18 mouse cellular contexts compared by ENCODE assay signal in the genomic region with DNA sequence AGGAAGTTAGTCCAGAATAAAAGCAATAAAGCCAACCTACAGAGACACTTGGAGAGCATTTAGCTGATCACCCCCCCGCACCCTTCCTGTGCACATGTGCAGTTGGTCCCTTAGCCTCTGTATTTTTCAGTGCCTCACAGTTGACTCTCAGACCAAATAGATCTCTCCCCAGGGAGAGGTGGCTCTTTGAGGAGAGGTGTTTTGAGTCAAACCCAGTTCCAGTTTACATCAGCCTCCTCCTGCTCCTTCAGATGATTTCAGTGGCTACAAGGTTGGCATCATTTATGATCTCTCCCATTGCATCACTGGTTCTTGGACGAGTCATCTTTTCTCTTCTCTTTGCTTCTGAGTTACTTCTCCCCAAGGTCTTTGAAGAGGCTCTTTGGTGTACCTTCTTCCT.
DNase-seq lines count a peak whose midpoint lies in the region; ATAC-seq and TF ChIP-seq lines count a peak whose summit lies in the region.
"Had no signal": no experiment of that assay in that cellular context is flagged by ENCODE, and none has a peak within 500 bp of the region (broad histone marks: within the 10 kb centered on the region; RNA-seq: fewer than 3 reads in every experiment).

No protein-coding gene starts in this region.

- H3K9me3 ChIP-seq in forebrain, embryonic 16.5 days (ENCODE audit: control insufficient read depth, low read length) = no peaks in the 10 kb centered on the region
- no peaks in the 10 kb centered on the region for H3K9me3 ChIP-seq in forebrain, embryonic 11.5 days (ENCODE audit: control insufficient read depth, low read length)
- H3K9me3 ChIP-seq in kidney, embryonic 16.5 days (ENCODE audit: low read length) = no peaks in the 10 kb centered on the region
- no peaks in the 10 kb centered on the region for H3K9me3 ChIP-seq in kidney, embryonic 14.5 days (ENCODE audit: control insufficient read depth, low read length)
- no peaks in the 10 kb centered on the region for H3K9me3 ChIP-seq in CH12.LX (replicated peaks; ENCODE audit: low read length)
- H3K9me3 ChIP-seq in limb, embryonic 13.5 days = no peaks in the 10 kb centered on the region
- H3K9me3 ChIP-seq in hindbrain, postnatal 0 days (ENCODE audit: low read length) = no peaks in the 10 kb centered on the region
- H3K9me3 ChIP-seq: embryonic facial prominence, embryonic 13.5 days; forebrain, embryonic 12.5 days had no signal

- peaks cover 5% of the 10 kb centered on the region for H3K4me1 ChIP-seq in forebrain, embryonic 16.5 days (replicated peaks; ENCODE audit: control insufficient read depth, insufficient read depth, low read length)
- H3K4me1 ChIP-seq in forebrain, embryonic 11.5 days (replicated peaks; ENCODE audit: control insufficient read depth, insufficient read depth, low read length) = no peaks in the 10 kb centered on the region
- H3K4me1 ChIP-seq in kidney, embryonic 16.5 days (ENCODE audit: insufficient read depth, low read length) = peaks cover 14% of the 10 kb centered on the region
- H3K4me1 ChIP-seq in kidney, embryonic 14.5 days (ENCODE audit: control insufficient read depth, insufficient read depth, low read length) = peaks cover 6% of the 10 kb centered on the region
- peaks cover 0 to 22% of the 10 kb centered on the region in 2 experiments; a peak in 2 of 4 replicates for H3K4me1 ChIP-seq in CH12.LX (ENCODE audit: control insufficient read depth in 1 of 2, insufficient read depth in 2 of 2)
- H3K4me1 ChIP-seq in limb, embryonic 13.5 days = peaks cover 40% of the 10 kb centered on the region
- H3K4me1 ChIP-seq in hindbrain, postnatal 0 days (ENCODE audit: insufficient read depth, low read length) = peaks cover 5% of the 10 kb centered on the region; the same call in 1 of the 2 replicates

- no peak for DNase-seq in forebrain, embryonic 11.5 days (ENCODE audit: low spot score)
- peak; percentile 88 for DNase-seq in CH12.LX (ENCODE audit: extremely low read depth)
- DNase-seq in frontal cortex, postnatal 36 days (ENCODE audit: low spot score in 2 of 2) = no peak
- DNase-seq in hindbrain, postnatal 0 days (ENCODE audit: low spot score) = no peak
- DNase-seq: adrenal gland, adult 8-10 months; adrenal gland, postnatal 36 days; cerebellum, adult 11-12 months; forebrain, postnatal 0 days had no signal

- no peak for ATAC-seq in forebrain, embryonic 16.5 days
- no peak for ATAC-seq in forebrain, embryonic 11.5 days (replicated peaks; ENCODE audit: low FRiP score)
- ATAC-seq in kidney, embryonic 16.5 days (ENCODE audit: low FRiP score, low TSS enrichment) = no peak
- no peak for ATAC-seq in kidney, embryonic 14.5 days (ENCODE audit: low FRiP score, low TSS enrichment)
- no peak for ATAC-seq in limb, embryonic 13.5 days (ENCODE audit: low FRiP score, low read depth)
- no peak for ATAC-seq in hindbrain, postnatal 0 days
- ATAC-seq: activated CD4-positive, CD25-positive, alpha-beta regulatory T cell, adult 4 months; forebrain, embryonic 14.5 days; forebrain, postnatal 0 days; Patski had no signal

- H3K4me3 ChIP-seq in forebrain, embryonic 16.5 days (replicated peaks; ENCODE audit: low read length) = no peak overlapping the region
- no peak overlapping the region for H3K4me3 ChIP-seq in forebrain, embryonic 11.5 days (ENCODE audit: low read depth, low read length)
- H3K4me3 ChIP-seq in kidney, embryonic 16.5 days (ENCODE audit: low read length) = no peak overlapping the region
- H3K4me3 ChIP-seq in kidney, embryonic 14.5 days (ENCODE audit: low read length) = no peak overlapping the region
- H3K4me3 ChIP-seq in CH12.LX (replicated peaks in 1 of 3; ENCODE audit: low read depth in 2 of 3, low read length in 2 of 3, poor library complexity in 1 of 3) = no peak overlapping the region
- no peak overlapping the region for H3K4me3 ChIP-seq in limb, embryonic 13.5 days
- no peak overlapping the region for H3K4me3 ChIP-seq in hindbrain, postnatal 0 days (ENCODE audit: low read length)
- H3K4me3 ChIP-seq: embryonic facial prominence, embryonic 13.5 days; forebrain, embryonic 12.5 days had no signal

- peak overlapping the region; percentile 14; the same call in 1 of the 2 replicates for H3K27ac ChIP-seq in forebrain, embryonic 16.5 days (ENCODE audit: low read length)
- no peak overlapping the region for H3K27ac ChIP-seq in forebrain, embryonic 11.5 days (ENCODE audit: low read depth, low read length)
- H3K27ac ChIP-seq in kidney, embryonic 16.5 days (ENCODE audit: low read length) = peak overlapping the region; percentile 27; the same call in 1 of the 2 replicates
- no peak overlapping the region for H3K27ac ChIP-seq in kidney, embryonic 14.5 days (ENCODE audit: low read depth, low read length)
- no peak overlapping the region for H3K27ac ChIP-seq in CH12.LX (ENCODE audit: insufficient read depth, low read depth)
- H3K27ac ChIP-seq in limb, embryonic 13.5 days = peak overlapping the region; percentile 65; the same call in 1 of the 2 replicates
- H3K27ac ChIP-seq in hindbrain, postnatal 0 days = no peak overlapping the region
- H3K27ac ChIP-seq: forebrain, embryonic 12.5 days had no signal

- TF ChIP-seq RAD21 in CH12.LX (IDR thresholded peaks at IDR 0.05; ENCODE audit: low read depth, low read length) = no peak

- 88% methylated on average over 2 of the region's 2 CpGs for WGBS in forebrain, embryonic 16.5 days
- WGBS in forebrain, embryonic 11.5 days = 92% methylated on average over 2 of the region's 2 CpGs
- 83% methylated on average over 2 of the region's 2 CpGs for WGBS in kidney, embryonic 16.5 days
- WGBS in kidney, embryonic 14.5 days = 84% methylated on average over 2 of the region's 2 CpGs
- WGBS in limb, embryonic 13.5 days = 86% methylated on average over 2 of the region's 2 CpGs
- 90% methylated on average over 2 of the region's 2 CpGs for WGBS in hindbrain, postnatal 0 days

- dilution Hi-C loops in CH12.LX (cut with MboI; ENCODE audit: extremely low pct_ligation_motif_present, extremely low pct_unique_long_range_greater_than_20kb, low sequenced_read_pairs) = no loop called here

- TF ChIP-seq CTCF in CH12.LX (conservative IDR thresholded peaks at IDR 0.05 in 1 of 2, IDR thresholded peaks at IDR 0.05 in 1 of 2; ENCODE audit: low read depth in 2 of 2, low read length in 2 of 2) = no peak
- TF ChIP-seq CTCF in hindbrain, postnatal 0 days (IDR thresholded peaks at IDR 0.05; ENCODE audit: low read depth) = no peak

- in situ Hi-C loops in CH12.LX (cut with MboI; ENCODE audit: low pct_ligation_motif_present, low pct_unique_long_range_greater_than_20kb, low sequenced_read_pairs) = no loop called here

- no peak overlapping the region for H3K4me2 ChIP-seq in forebrain, embryonic 16.5 days (ENCODE audit: low read length)
- no peak overlapping the region for H3K4me2 ChIP-seq in forebrain, embryonic 11.5 days (ENCODE audit: low read depth, low read length, severe bottlenecking)
- no peak overlapping the region for H3K4me2 ChIP-seq in kidney, embryonic 16.5 days (replicated peaks; ENCODE audit: low read depth, low read length)
- no peak overlapping the region for H3K4me2 ChIP-seq in kidney, embryonic 14.5 days (replicated peaks; ENCODE audit: low read depth, low read length)
- no peak overlapping the region for H3K4me2 ChIP-seq in CH12.LX (ENCODE audit: insufficient read depth, low read depth, poor library complexity, severe bottlenecking)
- no peak overlapping the region for H3K4me2 ChIP-seq in limb, embryonic 13.5 days (replicated peaks)
- H3K4me2 ChIP-seq in hindbrain, postnatal 0 days (ENCODE audit: low read depth, low read length) = no peak overlapping the region
- H3K4me2 ChIP-seq: embryonic facial prominence, embryonic 13.5 days; forebrain, embryonic 12.5 days had no signal

- H3K79me2 ChIP-seq in CH12.LX (replicated peaks; ENCODE audit: control insufficient read depth, extremely low read depth, insufficient read depth, poor library complexity, severe bottlenecking) = no peaks in the 10 kb centered on the region

- no peak for TF ChIP-seq POLR2A in CH12.LX (IDR thresholded peaks at IDR 0.05; ENCODE audit: low read depth, low read length)

- no peaks in the 10 kb centered on the region for H3K36me3 ChIP-seq in forebrain, embryonic 16.5 days (ENCODE audit: control insufficient read depth, insufficient read depth)
- H3K36me3 ChIP-seq in forebrain, embryonic 11.5 days (ENCODE audit: control insufficient read depth, insufficient read depth, low read length) = no peaks in the 10 kb centered on the region; the same call in 1 of the 2 replicates
- H3K36me3 ChIP-seq in kidney, embryonic 16.5 days (ENCODE audit: insufficient read depth, low read length) = no peaks in the 10 kb centered on the region
- no peaks in the 10 kb centered on the region for H3K36me3 ChIP-seq in kidney, embryonic 14.5 days (ENCODE audit: control insufficient read depth, insufficient read depth, low read length)
- no peaks in the 10 kb centered on the region for H3K36me3 ChIP-seq in CH12.LX (replicated peaks in 1 of 2; ENCODE audit: control insufficient read depth in 1 of 2, insufficient read depth in 1 of 2, low read length in 1 of 2)
- no peaks in the 10 kb centered on the region for H3K36me3 ChIP-seq in limb, embryonic 13.5 days
- H3K36me3 ChIP-seq in hindbrain, postnatal 0 days (ENCODE audit: insufficient read depth, low read length) = no peaks in the 10 kb centered on the region
- H3K36me3 ChIP-seq: embryonic facial prominence, embryonic 13.5 days; forebrain, embryonic 12.5 days; G1E had no signal

- H3K9ac ChIP-seq in forebrain, embryonic 16.5 days (replicated peaks; ENCODE audit: low read depth, low read length) = no peak overlapping the region
- no peak overlapping the region for H3K9ac ChIP-seq in forebrain, embryonic 11.5 days (ENCODE audit: low read length)
- no peak overlapping the region for H3K9ac ChIP-seq in kidney, embryonic 16.5 days (replicated peaks; ENCODE audit: low read length)
- H3K9ac ChIP-seq in kidney, embryonic 14.5 days (ENCODE audit: low read depth, low read length) = no peak overlapping the region
- H3K9ac ChIP-seq in CH12.LX (ENCODE audit: insufficient read depth, low read depth) = no peak overlapping the region
- H3K9ac ChIP-seq in limb, embryonic 13.5 days = no peak overlapping the region
- no peak overlapping the region for H3K9ac ChIP-seq in hindbrain, postnatal 0 days (replicated peaks; ENCODE audit: low read length)
- H3K9ac ChIP-seq: embryonic facial prominence, embryonic 13.5 days; forebrain, embryonic 12.5 days; forebrain, postnatal 0 days had no signal

- no peaks in the 10 kb centered on the region for H3K27me3 ChIP-seq in forebrain, embryonic 16.5 days (replicated peaks; ENCODE audit: control insufficient read depth, insufficient read depth, low read length)
- H3K27me3 ChIP-seq in forebrain, embryonic 11.5 days (ENCODE audit: control insufficient read depth, insufficient read depth, low read length) = no peaks in the 10 kb centered on the region
- H3K27me3 ChIP-seq in kidney, embryonic 16.5 days (ENCODE audit: insufficient read depth, low read length) = no peaks in the 10 kb centered on the region
- H3K27me3 ChIP-seq in kidney, embryonic 14.5 days (ENCODE audit: control insufficient read depth, insufficient read depth, low read length) = no peaks in the 10 kb centered on the region
- H3K27me3 ChIP-seq in CH12.LX (replicated peaks) = no peaks in the 10 kb centered on the region
- H3K27me3 ChIP-seq in limb, embryonic 13.5 days = no peaks in the 10 kb centered on the region
- no peaks in the 10 kb centered on the region for H3K27me3 ChIP-seq in hindbrain, postnatal 0 days (ENCODE audit: insufficient read depth, low read length)
- H3K27me3 ChIP-seq: embryonic facial prominence, embryonic 13.5 days; forebrain, embryonic 12.5 days; Patski had no signal

- peak; percentile 52 for TF ChIP-seq EP300 in CH12.LX (IDR thresholded peaks at IDR 0.05; ENCODE audit: low read length)

Comparison
In these comparisons a context has a peak if more than half of its experiments do, and no peak if none do; other contexts are left out.
1. H3K27ac ChIP-seq: peak in forebrain, embryonic 16.5 days (single experiment), kidney, embryonic 16.5 days (single experiment) and limb, embryonic 13.5 days (single experiment); none in forebrain, embryonic 11.5 days (single experiment), kidney, embryonic 14.5 days (single experiment), CH12.LX (single experiment) and hindbrain, postnatal 0 days (single experiment).